Mouse (Mus musculus) lung, postnatal 0 days (tissue): ENCODE results near the gene Tmem117. TPM values are rescaled to one million over a fixed set of nuclear protein-coding genes. Genes with fewer than 3 reads are reported as not detected.

Source experiments
- ATAC-seq: fragments of 200-750 bp; cut with Nextera tagmentation; 2 replicates; pipeline ENCODE4 v1.8.0; 2017; ENCODE audit warnings: moderate library complexity
- DNase-seq: peaks from one replicate; pipeline ENCODE4 v3.0.0-alpha.2; 2016; ENCODE audit warnings: low spot score
- H3K27ac ChIP-seq: fragments of 300-500 bp; sonication (generic); 2 replicates; pipeline ENCODE4 v1.5.1; 2014; ENCODE audit warnings: antibody characterized with exemption, mild to moderate bottlenecking, low read length, mixed read lengths
- H3K27me3 ChIP-seq: fragments of 300-500 bp; sonication (generic); replicated peaks from 2 replicates; pipeline ENCODE4 v1.6.1; 2014; ENCODE audit warnings: low read length, mixed read lengths; ENCODE audit not compliant: insufficient read depth
- H3K36me3 ChIP-seq: fragments of 300-500 bp; sonication (generic); 2 replicates; pipeline ENCODE4 v1.6.1; 2014; ENCODE audit warnings: low read length, mixed read lengths; ENCODE audit not compliant: insufficient read depth
- H3K4me1 ChIP-seq: fragments of 300-500 bp; sonication (generic); 2 replicates; pipeline ENCODE4 v1.6.1; 2014; ENCODE audit warnings: antibody characterized with exemption, low read depth, low read length, mixed read lengths; ENCODE audit not compliant: insufficient read depth
- H3K4me2 ChIP-seq: fragments of 300-500 bp; sonication (generic); replicated peaks from 2 replicates; pipeline ENCODE4 v1.6.1; 2014; ENCODE audit warnings: low read depth, mild to moderate bottlenecking, low read length, moderate library complexity, mixed read lengths
- H3K4me3 ChIP-seq: fragments of 300-500 bp; sonication (generic); 2 replicates; pipeline ENCODE4 v1.5.1; 2014; ENCODE audit warnings: low read depth, low read length
- H3K9ac ChIP-seq: fragments of 300-500 bp; sonication (generic); replicated peaks from 2 replicates; pipeline ENCODE4 v1.6.1; 2014; ENCODE audit warnings: low read depth, mild to moderate bottlenecking
- H3K9me3 ChIP-seq: fragments of 300-500 bp; sonication (generic); 2 replicates; pipeline ENCODE4 v1.6.1; 2016; ENCODE audit warnings: low read length, mixed read lengths
- CTCF ChIP-seq: IDR thresholded peaks from 2 replicates; pipeline ENCODE4 v1.5.1; 2016; ENCODE audit warnings: antibody characterized with exemption, mild to moderate bottlenecking
- EP300 ChIP-seq: IDR thresholded peaks from 2 replicates; pipeline ENCODE4 v1.6.1; 2016; ENCODE audit warnings: antibody characterized with exemption, mild to moderate bottlenecking, control low read depth
- WGBS: fragments of 180-500 bp; shearing (Covaris S2); extraction: QIAGEN DNeasy Blood & Tissue Kit; methylation state at CpG from one replicate; pipeline ENCODE4 v1.1.7; 2014; 5-methylcytosine and 5-hydroxymethylcytosine counted together
- polyA plus RNA-seq: library from polyadenylated mRNA; unstranded; fragments of >200 nt; fragmentation: Nextera tagmentation; extraction: Ambion mirVana; gene quantifications from 2 replicates; pipeline ENCODE4 v1.2.1, GENCODE M21; 2015

Gene Tmem117
- polyA plus RNA-seq, 1 experiment from 2014 or later: 3.3 TPM

DNA sequence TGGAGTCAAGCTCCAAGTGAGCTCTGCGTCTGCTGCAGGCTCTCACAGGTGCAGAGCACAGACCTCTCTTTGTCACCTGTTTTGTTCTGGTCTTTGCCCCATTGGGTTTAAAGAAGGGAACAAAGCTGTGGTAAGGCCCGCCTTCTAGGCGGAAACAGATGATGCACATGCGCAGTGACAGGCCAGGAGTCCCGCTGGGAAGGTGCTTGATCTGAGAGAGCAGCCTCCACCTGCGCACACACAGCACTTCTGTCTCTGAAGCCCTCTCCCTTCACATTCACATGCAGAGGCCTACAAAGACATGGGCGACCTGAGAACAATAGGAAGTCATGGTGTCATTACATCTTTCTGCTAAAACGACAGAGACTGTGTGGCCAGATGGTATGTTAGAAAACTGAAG is 172.4 kb downstream of the Tmem117 start:
- WGBS: 68% methylated on average over 8 of the region's 8 CpGs
- TF ChIP-seq CTCF (no peak), EP300 (no peak)
- H3K9ac ChIP-seq: no peak overlapping the region
- no peaks in the 10 kb centered on the region for H3K9me3 ChIP-seq
- no peak for DNase-seq
- ATAC-seq: no peak
- H3K4me1 ChIP-seq: no peaks in the 10 kb centered on the region
- no peaks in the 10 kb centered on the region for H3K27me3 ChIP-seq
- no peak overlapping the region for H3K4me3 ChIP-seq
- H3K27ac ChIP-seq: no peak overlapping the region
- no peak overlapping the region for H3K4me2 ChIP-seq
- H3K36me3 ChIP-seq: no peaks in the 10 kb centered on the region

- H3K27ac ChIP-seq: no peak overlapping the region
- WGBS: 74% methylated on average over 17 of the region's 17 CpGs
- H3K4me2 ChIP-seq: no peak overlapping the region
- DNase-seq (no peak), ATAC-seq (no peak)
- H3K4me1 ChIP-seq: no peaks in the 10 kb centered on the region
- H3K36me3 ChIP-seq: no peaks in the 10 kb centered on the region
- H3K9me3 ChIP-seq: no peaks in the 10 kb centered on the region
- no peak overlapping the region for H3K4me3 ChIP-seq
- no peak for TF ChIP-seq CTCF
- TF ChIP-seq EP300: no peak
- H3K27me3 ChIP-seq: no peaks in the 10 kb centered on the region
- no peak overlapping the region for H3K9ac ChIP-seq
Measured at GRCm38 (mm10) chr15:94802820-94803219, 173.8 kb downstream of the Tmem117 start.

GRCm38 (mm10) chr15:94803624-94804342 is 174.8 kb downstream of the Tmem117 start:
- H3K27me3 ChIP-seq: no peaks in the 10 kb centered on the region
- DNase-seq: no peak
- 37% methylated on average over 17 of the region's 17 CpGs for WGBS

GRCm38 (mm10) chr15:94806005-94806404 is 177.0 kb downstream of the Tmem117 start:
- Histone ChIP-seq H3K27me3 (no peaks in the 10 kb centered on the region), H3K4me1 (no peaks in the 10 kb centered on the region), H3K4me3 (no peak overlapping the region), H3K9ac (no peak overlapping the region), H3K4me2 (no peak overlapping the region), H3K9me3 (no peaks in the 10 kb centered on the region), H3K27ac (no peak overlapping the region), H3K36me3 (no peaks in the 10 kb centered on the region)
- ATAC-seq (no peak), DNase-seq (no peak)
- TF ChIP-seq EP300 (no peak), CTCF (no peak)
- WGBS: 73% methylated on average over 3 of the region's 3 CpGs

More at GRCm38 (mm10) chr15:94803624-94804342, 174.8 kb downstream of the Tmem117 start:
- H3K9me3 ChIP-seq: no peaks in the 10 kb centered on the region
- no peak overlapping the region for H3K4me2 ChIP-seq
- H3K4me3 ChIP-seq: no peak overlapping the region
- no peak overlapping the region for H3K27ac ChIP-seq
- ATAC-seq: no peak
- H3K9ac ChIP-seq: no peak overlapping the region
- no peak for TF ChIP-seq EP300
- TF ChIP-seq CTCF: no peak
- no peaks in the 10 kb centered on the region for H3K36me3 ChIP-seq
- no peaks in the 10 kb centered on the region for H3K4me1 ChIP-seq

DNA sequence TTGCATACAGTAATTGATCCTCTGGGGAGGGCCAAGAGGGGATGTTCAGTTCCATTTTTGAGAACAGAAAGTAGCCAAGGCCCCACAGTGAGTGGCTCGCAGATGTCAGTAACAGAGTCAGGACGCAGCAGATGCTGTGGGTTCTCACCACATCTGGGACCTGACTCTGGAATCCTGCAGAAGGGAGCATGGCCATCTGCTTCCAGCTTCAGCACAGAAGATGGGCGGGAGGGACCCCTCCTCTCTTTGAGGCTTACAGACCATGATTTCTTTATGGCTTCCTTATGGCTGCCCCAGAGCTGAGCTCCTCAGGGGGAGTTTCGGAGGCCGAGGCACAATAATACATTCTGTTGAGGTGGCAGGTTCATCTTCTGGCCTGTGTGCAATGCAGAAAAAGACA is 182.5 kb downstream of the Tmem117 start:
- H3K4me2 ChIP-seq: no peak overlapping the region
- no peaks in the 10 kb centered on the region for H3K4me1 ChIP-seq
- DNase-seq (no peak), ATAC-seq (no peak)
- H3K9me3 ChIP-seq: no peaks in the 10 kb centered on the region
- no peak overlapping the region for H3K9ac ChIP-seq
- H3K27ac ChIP-seq: no peak overlapping the region
- no peak overlapping the region for H3K4me3 ChIP-seq
- TF ChIP-seq EP300 (no peak), CTCF (no peak)
- 74% methylated on average over 5 of the region's 5 CpGs for WGBS
- H3K27me3 ChIP-seq: no peaks in the 10 kb centered on the region
- no peaks in the 10 kb centered on the region for H3K36me3 ChIP-seq

DNA sequence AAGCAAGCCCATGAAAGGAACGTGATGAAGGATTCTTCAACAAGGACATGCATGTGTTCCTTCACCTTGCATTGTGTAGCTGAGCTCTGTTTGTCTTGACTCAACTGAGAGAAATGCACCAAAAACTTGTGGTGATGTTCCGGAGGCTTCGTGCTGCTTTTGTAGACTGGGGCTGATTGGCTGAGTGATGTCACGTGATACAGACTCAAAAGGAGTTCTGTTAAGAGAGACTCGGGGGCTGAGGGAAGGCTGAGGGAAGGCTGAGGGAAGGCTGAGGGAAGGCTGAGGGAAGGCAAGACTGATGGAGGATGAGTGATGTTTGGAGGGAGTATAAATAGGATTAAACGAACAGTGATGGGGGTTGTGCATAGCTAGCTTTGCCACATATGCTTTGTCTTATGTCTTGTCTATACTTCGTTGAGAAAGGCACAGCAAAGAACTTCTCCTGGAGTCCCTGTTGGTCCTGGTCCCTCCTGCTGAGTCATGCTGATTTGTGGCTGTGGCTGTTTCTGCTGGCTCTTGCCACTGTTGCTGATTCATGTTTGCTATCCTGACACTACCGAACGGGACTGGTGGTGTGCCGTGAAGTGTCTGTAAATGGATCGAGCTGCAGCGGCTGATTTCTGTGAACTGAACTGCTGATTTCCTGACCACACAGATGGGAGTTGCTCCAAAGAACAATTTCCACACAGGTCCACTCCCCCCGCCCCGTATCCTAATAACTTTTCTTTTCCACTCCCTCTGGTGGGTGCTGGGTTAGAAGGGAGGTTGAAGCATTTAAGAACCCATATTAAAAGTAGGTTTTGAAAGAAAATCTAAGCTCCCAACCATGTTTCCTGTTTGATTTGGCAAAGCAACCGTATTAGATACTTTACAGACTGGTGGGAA is 185.4 kb downstream of the Tmem117 start:
- no peak overlapping the region for H3K9ac ChIP-seq
- H3K9me3 ChIP-seq: no peaks in the 10 kb centered on the region
- no peaks in the 10 kb centered on the region for H3K4me1 ChIP-seq
- no peaks in the 10 kb centered on the region for H3K27me3 ChIP-seq
- DNase-seq (no peak), ATAC-seq (no peak)
- 83% methylated on average over 15 of the region's 15 CpGs for WGBS
- TF ChIP-seq EP300 (no peak), CTCF (no peak)
- no peaks in the 10 kb centered on the region for H3K36me3 ChIP-seq
- no peak overlapping the region for H3K4me2 ChIP-seq
- no peak overlapping the region for H3K27ac ChIP-seq
- H3K4me3 ChIP-seq: no peak overlapping the region
